Mouse (Mus musculus): ENCODE results near the gene Calhm2.

GRCm38 (mm10) chr19:47128164-47128563, 9.9 kb downstream of the Calhm2 start:
- no peak for TF ChIP-seq POLR2A (IDR thresholded peaks at IDR 0.05; ENCODE audit: insufficient read length, low read depth)
- no peak for TF ChIP-seq E2F4 (IDR thresholded peaks at IDR 0.05; ENCODE audit: insufficient read depth)
- no peak for TF ChIP-seq POLR2AphosphoS2 (IDR thresholded peaks at IDR 0.05; ENCODE audit: insufficient read length, low read depth)
- no peak for TF ChIP-seq TCF12 (IDR thresholded peaks at IDR 0.05; ENCODE audit: insufficient read depth, poor library complexity, severe bottlenecking)
- no peak for TF ChIP-seq MAX (IDR thresholded peaks at IDR 0.05; ENCODE audit: low read depth)
- TF ChIP-seq USF1 (IDR thresholded peaks at IDR 0.05; ENCODE audit: low read depth) = no peak
- no peak for TF ChIP-seq MYOG (IDR thresholded peaks at IDR 0.05; ENCODE audit: control insufficient read depth in 1 of 3, insufficient read depth in 1 of 3, insufficient read length in 2 of 3, low read depth in 2 of 3)
- no peak for TF ChIP-seq MYOD1 (IDR thresholded peaks at IDR 0.05; ENCODE audit: control insufficient read depth in 1 of 3, insufficient read length in 2 of 3, low read depth in 2 of 3)
